Mouse (Mus musculus): ENCODE measurements at regions not wholly inside any gene's neighbourhood (a gene's known extent, or its start where the extent isn't known, plus 50 kb on each side); places are given as distances from the start of the nearest gene placed in this dataset.

DNA sequence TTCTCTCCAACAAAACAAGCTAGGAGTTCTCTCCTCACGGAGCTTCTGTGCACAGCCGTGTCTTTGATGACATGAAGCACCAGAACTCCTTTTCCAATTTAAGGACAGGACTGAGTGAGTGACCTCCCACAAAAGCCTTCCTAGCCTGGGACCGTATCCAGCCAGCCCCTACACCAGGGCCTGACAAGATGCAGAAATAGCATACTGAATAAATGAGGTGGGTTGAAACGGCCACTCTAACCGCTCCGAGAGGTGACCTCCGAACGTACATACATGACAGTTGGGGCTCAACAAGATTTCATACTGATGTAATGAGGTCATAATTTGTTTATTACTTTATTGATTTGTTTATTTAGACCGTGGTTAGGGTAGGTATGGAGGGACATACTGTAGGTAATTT lies 101.9 kb upstream of the Mrps22 start:
- H3K4me1 ChIP-seq (replicated peaks; ENCODE audit: control insufficient read depth, insufficient read depth, low read length), result no peaks in the 10 kb centered on the region
- 72% methylated on average over 9 of the region's 9 CpGs for WGBS
- H3K4me2 ChIP-seq (replicated peaks; ENCODE audit: low read depth), result no peak overlapping the region
- no peak overlapping the region for H3K9ac ChIP-seq (ENCODE audit: low read depth, low read length)
- no peak overlapping the region for H3K4me3 ChIP-seq (ENCODE audit: low read depth, low read length)
- no peak for ATAC-seq
- TF ChIP-seq CTCF (IDR thresholded peaks at IDR 0.05; ENCODE audit: low read depth), result no peak
- no peaks in the 10 kb centered on the region for H3K27me3 ChIP-seq (replicated peaks; ENCODE audit: control insufficient read depth, insufficient read depth, low read length)
- H3K9me3 ChIP-seq (ENCODE audit: control insufficient read depth), result no peaks in the 10 kb centered on the region
- no peak overlapping the region for H3K27ac ChIP-seq (ENCODE audit: low read depth, low read length)
- H3K36me3 ChIP-seq (ENCODE audit: control insufficient read depth, insufficient read depth), result no peaks in the 10 kb centered on the region

DNA sequence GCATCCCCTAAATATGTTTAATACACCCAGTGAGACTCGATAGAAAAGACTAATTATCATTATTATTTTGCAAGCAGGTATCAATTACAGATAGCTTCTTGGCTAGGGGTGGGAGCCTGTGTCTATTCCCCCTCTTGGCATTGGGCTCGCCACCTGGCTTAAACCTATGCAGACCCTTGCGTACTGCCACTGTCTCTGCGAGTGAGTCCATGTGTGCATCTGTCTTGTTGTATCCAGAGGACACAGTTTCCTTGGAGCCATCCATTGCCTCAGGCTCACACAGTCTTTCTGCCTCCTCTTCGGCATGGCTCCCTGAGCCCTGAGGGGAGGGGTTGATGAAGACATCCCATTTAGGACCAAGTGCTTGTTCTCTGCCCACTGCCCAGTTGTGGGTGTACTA lies 99.1 kb upstream of the Mrps22 start:
- TF ChIP-seq CTCF (IDR thresholded peaks at IDR 0.05; ENCODE audit: low read depth), result no peak
- Histone ChIP-seq H3K4me2 (replicated peaks; ENCODE audit: low read depth) (no peak overlapping the region), H3K4me1 (replicated peaks; ENCODE audit: control insufficient read depth, insufficient read depth, low read length) (no peaks in the 10 kb centered on the region), H3K27ac (ENCODE audit: low read depth, low read length) (no peak overlapping the region), H3K36me3 (ENCODE audit: control insufficient read depth, insufficient read depth) (no peaks in the 10 kb centered on the region), H3K4me3 (ENCODE audit: low read depth, low read length) (no peak overlapping the region), H3K9ac (ENCODE audit: low read depth, low read length) (no peak overlapping the region), H3K27me3 (replicated peaks; ENCODE audit: control insufficient read depth, insufficient read depth, low read length) (no peaks in the 10 kb centered on the region), H3K9me3 (ENCODE audit: control insufficient read depth) (no peaks in the 10 kb centered on the region)
- WGBS, result 87% methylated on average over 5 of the region's 5 CpGs
- ATAC-seq, result no peak

DNA sequence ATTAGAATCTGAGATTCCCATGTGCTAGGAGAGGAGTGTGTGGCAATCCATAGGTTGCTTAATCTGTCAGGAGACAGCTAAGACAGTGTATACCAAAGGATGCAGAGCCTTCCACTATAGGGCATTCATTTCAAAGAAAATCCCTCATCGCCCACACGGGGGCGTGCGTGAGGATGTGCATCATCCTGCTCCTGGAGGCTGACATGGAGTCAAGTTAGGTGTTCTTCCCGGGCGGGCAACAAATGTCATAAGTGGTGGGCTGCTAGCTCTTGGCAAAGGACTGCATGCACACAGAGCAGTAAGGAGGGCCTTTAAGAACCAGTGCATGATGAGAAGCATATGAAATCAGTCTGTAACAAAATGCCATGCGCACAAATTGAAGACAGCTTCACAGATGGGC lies 95.7 kb upstream of the Mrps22 start:
- 43% methylated on average over 7 of the region's 7 CpGs for WGBS
- Histone ChIP-seq H3K4me2 (replicated peaks; ENCODE audit: low read depth) (no peak overlapping the region), H3K27ac (ENCODE audit: low read depth, low read length) (no peak overlapping the region), H3K9ac (ENCODE audit: low read depth, low read length) (no peak overlapping the region), H3K36me3 (ENCODE audit: control insufficient read depth, insufficient read depth) (no peaks in the 10 kb centered on the region), H3K9me3 (ENCODE audit: control insufficient read depth) (no peaks in the 10 kb centered on the region), H3K27me3 (replicated peaks; ENCODE audit: control insufficient read depth, insufficient read depth, low read length) (no peaks in the 10 kb centered on the region), H3K4me3 (ENCODE audit: low read depth, low read length) (no peak overlapping the region), H3K4me1 (replicated peaks; ENCODE audit: control insufficient read depth, insufficient read depth, low read length) (no peaks in the 10 kb centered on the region)
- no peak for ATAC-seq
- TF ChIP-seq CTCF (IDR thresholded peaks at IDR 0.05; ENCODE audit: low read depth), result peak; percentile 38; the same call in 1 of the 2 replicates

DNA sequence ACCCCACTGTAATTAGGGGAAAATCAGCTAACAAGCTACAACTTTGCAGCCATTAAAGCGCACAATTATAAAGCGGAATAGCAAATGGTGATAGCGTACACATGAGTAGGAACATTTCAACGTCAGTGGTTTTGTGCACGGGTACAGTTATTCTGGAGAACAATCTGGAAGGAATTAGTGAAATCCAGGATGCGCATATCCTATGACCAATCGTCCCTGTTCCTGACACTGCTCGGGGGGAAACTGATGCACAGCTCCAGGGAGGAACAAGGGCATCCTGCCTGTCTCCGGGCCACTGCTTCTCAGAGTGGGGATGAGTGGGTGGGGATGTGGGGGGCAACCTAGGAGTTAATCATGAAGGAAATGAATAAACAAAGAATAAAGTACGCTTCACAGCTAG lies 93.6 kb upstream of the Mrps22 start:
- no peak for ATAC-seq
- 84% methylated on average over 10 of the region's 10 CpGs for WGBS
- H3K4me3 ChIP-seq (ENCODE audit: low read depth, low read length), result no peak overlapping the region
- H3K27ac ChIP-seq (ENCODE audit: low read depth, low read length), result no peak overlapping the region
- no peaks in the 10 kb centered on the region for H3K36me3 ChIP-seq (ENCODE audit: control insufficient read depth, insufficient read depth)
- no peak overlapping the region for H3K4me2 ChIP-seq (replicated peaks; ENCODE audit: low read depth)
- TF ChIP-seq CTCF (IDR thresholded peaks at IDR 0.05; ENCODE audit: low read depth), result no peak
- no peaks in the 10 kb centered on the region for H3K4me1 ChIP-seq (replicated peaks; ENCODE audit: control insufficient read depth, insufficient read depth, low read length)
- H3K9me3 ChIP-seq (ENCODE audit: control insufficient read depth), result no peaks in the 10 kb centered on the region
- no peak overlapping the region for H3K9ac ChIP-seq (ENCODE audit: low read depth, low read length)
- H3K27me3 ChIP-seq (replicated peaks; ENCODE audit: control insufficient read depth, insufficient read depth, low read length), result no peaks in the 10 kb centered on the region

DNA sequence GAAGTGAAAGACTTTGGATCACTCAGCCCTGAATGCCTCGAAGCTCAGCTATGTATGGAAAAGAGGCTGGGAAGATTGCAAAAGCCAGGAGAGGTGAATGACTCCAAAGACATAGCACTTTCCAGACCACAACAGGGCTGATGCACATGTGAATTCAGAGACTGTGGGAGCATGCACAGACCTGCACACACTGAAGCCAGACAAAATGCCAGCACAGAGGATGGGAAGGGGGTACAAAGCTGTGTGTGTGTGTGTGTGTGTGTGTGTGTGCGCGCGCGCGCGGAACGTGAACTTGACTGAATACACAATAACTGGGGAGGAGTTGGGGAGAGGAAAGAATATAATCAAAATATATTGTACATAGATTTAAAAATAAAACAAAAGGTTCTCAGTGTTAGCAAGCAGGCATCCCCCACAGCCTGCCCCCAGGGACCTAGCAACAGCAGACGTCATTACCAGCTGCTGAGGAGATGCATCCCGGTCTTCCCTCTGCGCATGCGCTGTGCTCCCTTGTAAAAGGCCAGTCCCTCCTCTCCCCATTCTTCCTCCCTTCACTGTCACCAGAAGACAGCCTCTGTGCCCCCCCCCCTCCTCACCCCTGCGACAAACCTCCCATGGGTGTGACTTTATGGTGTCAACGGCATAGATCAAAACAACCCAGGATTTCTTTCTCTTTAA lies 89.5 kb upstream of the Mrps22 start:
- Histone ChIP-seq H3K27me3 (replicated peaks; ENCODE audit: control insufficient read depth, insufficient read depth, low read length) (no peaks in the 10 kb centered on the region), H3K36me3 (ENCODE audit: control insufficient read depth, insufficient read depth) (no peaks in the 10 kb centered on the region), H3K9me3 (ENCODE audit: control insufficient read depth) (no peaks in the 10 kb centered on the region), H3K4me3 (ENCODE audit: low read depth, low read length) (no peak overlapping the region), H3K4me2 (replicated peaks; ENCODE audit: low read depth) (no peak overlapping the region), H3K4me1 (replicated peaks; ENCODE audit: control insufficient read depth, insufficient read depth, low read length) (no peaks in the 10 kb centered on the region), H3K27ac (ENCODE audit: low read depth, low read length) (no peak overlapping the region), H3K9ac (ENCODE audit: low read depth, low read length) (no peak overlapping the region)
- TF ChIP-seq CTCF (IDR thresholded peaks at IDR 0.05; ENCODE audit: low read depth), result no peak
- 69% methylated on average over 14 of the region's 14 CpGs for WGBS
- ATAC-seq, result no peak

DNA sequence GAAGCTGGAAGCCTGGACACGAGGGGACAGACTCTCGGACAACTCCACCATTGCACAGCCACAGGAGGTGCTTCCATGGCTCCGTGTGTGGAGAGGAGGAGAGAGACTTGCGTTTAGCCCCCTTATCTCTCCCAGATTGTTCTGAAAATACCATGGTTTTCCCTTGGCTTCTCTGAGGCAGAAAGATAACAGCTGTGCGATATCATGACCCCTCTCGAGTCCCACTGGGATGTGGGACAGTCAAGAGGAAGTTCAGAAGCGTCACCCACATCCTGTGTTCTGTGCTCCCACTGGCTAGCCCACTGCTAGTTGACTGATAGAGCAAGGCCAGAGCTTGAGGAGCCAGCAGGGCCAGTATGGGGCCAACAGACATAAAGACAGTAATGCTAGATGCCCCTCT lies 84.1 kb upstream of the Mrps22 start:
- 67% methylated on average over 7 of the region's 7 CpGs for WGBS
- H3K36me3 ChIP-seq (ENCODE audit: control insufficient read depth, insufficient read depth), result no peaks in the 10 kb centered on the region
- H3K9ac ChIP-seq (ENCODE audit: low read depth, low read length), result no peak overlapping the region
- H3K4me1 ChIP-seq (replicated peaks; ENCODE audit: control insufficient read depth, insufficient read depth, low read length), result no peaks in the 10 kb centered on the region
- no peaks in the 10 kb centered on the region for H3K9me3 ChIP-seq (ENCODE audit: control insufficient read depth)
- no peak for TF ChIP-seq CTCF (IDR thresholded peaks at IDR 0.05; ENCODE audit: low read depth)
- no peak overlapping the region for H3K4me2 ChIP-seq (replicated peaks; ENCODE audit: low read depth)
- no peak overlapping the region for H3K27ac ChIP-seq (ENCODE audit: low read depth, low read length)
- no peak for ATAC-seq
- no peak overlapping the region for H3K4me3 ChIP-seq (ENCODE audit: low read depth, low read length)
- no peaks in the 10 kb centered on the region for H3K27me3 ChIP-seq (replicated peaks; ENCODE audit: control insufficient read depth, insufficient read depth, low read length)

DNA sequence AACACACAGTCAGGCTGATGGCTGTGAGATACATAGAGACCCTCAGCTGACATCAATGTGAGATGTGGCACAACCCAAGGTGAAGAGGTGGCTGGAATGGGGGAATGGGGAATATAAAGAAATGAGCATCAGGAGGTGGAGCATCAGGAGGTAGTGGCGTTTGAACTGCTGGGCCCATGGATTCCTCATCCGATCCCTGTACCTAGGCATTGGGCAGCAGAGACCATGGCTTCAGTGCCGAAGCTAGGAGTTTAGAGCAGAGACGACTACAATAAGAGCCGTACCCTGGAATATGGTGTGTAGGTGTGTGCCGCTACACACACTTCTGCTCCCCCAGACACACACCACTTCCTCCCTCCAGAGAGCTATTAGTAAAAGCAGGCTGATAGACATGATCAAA lies 82.9 kb upstream of the Mrps22 start:
- Histone ChIP-seq H3K9me3 (ENCODE audit: control insufficient read depth) (no peaks in the 10 kb centered on the region), H3K9ac (ENCODE audit: low read depth, low read length) (no peak overlapping the region), H3K27me3 (replicated peaks; ENCODE audit: control insufficient read depth, insufficient read depth, low read length) (no peaks in the 10 kb centered on the region), H3K36me3 (ENCODE audit: control insufficient read depth, insufficient read depth) (no peaks in the 10 kb centered on the region), H3K4me2 (replicated peaks; ENCODE audit: low read depth) (no peak overlapping the region), H3K4me1 (replicated peaks; ENCODE audit: control insufficient read depth, insufficient read depth, low read length) (no peaks in the 10 kb centered on the region), H3K4me3 (ENCODE audit: low read depth, low read length) (no peak overlapping the region), H3K27ac (ENCODE audit: low read depth, low read length) (no peak overlapping the region)
- no peak for ATAC-seq
- no peak for TF ChIP-seq CTCF (IDR thresholded peaks at IDR 0.05; ENCODE audit: low read depth)
- 97% methylated on average over 6 of the region's 6 CpGs for WGBS
